Mouse (Mus musculus) lung, adult 10 weeks (tissue): ENCODE data around the gene Pnrc1. TPM values are rescaled to one million over a fixed set of nuclear protein-coding genes. Genes with fewer than 3 reads are reported as not detected.

Source experiments
- polyA plus RNA-seq: library from polyadenylated mRNA; stranded (reverse); fragments of 350-450 nt; fragmentation: Illumina TruSeq; extraction: RNeasy Lipid Tissue Mini Kit (QIAGEN cat#74804); gene quantifications from one replicate; pipeline ENCODE4 v1.2.3, GENCODE M21; 2014; ENCODE audit warnings: low read depth, low replicate concordance; ENCODE audit not compliant: insufficient read depth

Pnrc1 gene
- 83.1 TPM for polyA plus RNA-seq

GRCm38 (mm10) chr4:33290002-33290401 is at the start of gene Pnrc1:
Gene Pnrc1 (minus strand): TSS chr4:33290163.

GRCm38 (mm10) chr4:33309764-33310757 is 20.1 kb upstream of the Pnrc1 start, which contains the start of gene Rngtt:
Gene Rngtt (plus strand): TSS chr4:33310311.

GRCm38 (mm10) chr4:33208881-33209841 is 80.8 kb downstream of the Pnrc1 start, which contains the start of gene Srsf12:
Gene Srsf12 (plus strand): TSS chr4:33208991.

Other genes with a start within 250 kb of the Pnrc1 start
- gene Gabrr2, start 227.2 kb downstream of the Pnrc1 start, polyA plus RNA-seq, result 0.38 TPM
- not detected for gene Gabrr1, start 157.6 kb downstream of the Pnrc1 start, polyA plus RNA-seq
- gene Pm20d2, start 100.4 kb downstream of the Pnrc1 start, polyA plus RNA-seq, result 0.43 TPM
- not detected for gene Srsf12, start 81.2 kb downstream of the Pnrc1 start, polyA plus RNA-seq
- 5.8 TPM for gene Rngtt, start 20.1 kb upstream of the Pnrc1 start, polyA plus RNA-seq